Mouse (Mus musculus): ENCODE results near the gene Stk19. TPM values are rescaled to one million over a fixed set of nuclear protein-coding genes. Genes with fewer than 3 reads are reported as not detected.
"Not testable (repeated sequence)": the region's sequence is repeated elsewhere in the genome, so short reads cannot be mapped to it uniquely, and the experiment has no call there.

Stk19 gene
- polyA plus RNA-seq, 1 experiment from 2014 or later, result 20.5 TPM

DNA sequence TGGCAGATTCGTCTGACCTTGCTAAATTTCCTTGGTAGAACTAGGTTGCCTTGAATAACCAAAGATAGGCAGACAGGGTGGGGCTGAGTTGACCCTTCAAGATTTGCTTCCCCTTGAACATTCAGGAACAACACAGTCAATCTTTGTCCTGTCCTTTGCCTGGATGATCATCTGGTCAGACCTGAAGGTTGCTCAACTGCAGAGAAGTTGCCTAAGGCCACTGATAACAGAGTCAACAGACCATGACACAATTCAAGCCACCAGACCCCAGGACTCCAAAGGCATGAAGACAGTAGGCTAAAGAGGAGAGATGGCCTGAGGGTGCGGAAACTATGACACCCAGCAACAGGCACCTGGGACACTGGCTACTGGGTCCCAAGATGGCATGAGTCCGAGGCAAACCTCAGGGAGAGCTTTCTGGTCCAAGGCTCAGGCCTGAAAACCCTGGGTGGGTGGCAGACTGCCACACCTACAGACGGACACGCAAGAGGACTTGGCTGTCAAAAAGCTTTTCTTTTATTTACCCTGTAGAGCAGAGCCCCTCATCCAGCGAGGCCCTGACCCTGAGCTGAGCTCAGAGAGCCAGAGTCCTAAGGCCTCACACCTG lies 28.0 kb downstream of the Stk19 start:
- Histone ChIP-seq H3K4me2 (ENCODE audit: low read depth, severe bottlenecking) (no peak overlapping the region), H3K4me3 (ENCODE audit: low read depth, low read length) (no peak overlapping the region), H3K9ac (ENCODE audit: low read length) (no peak overlapping the region), H3K36me3 (ENCODE audit: control insufficient read depth, insufficient read depth, low read length) (no peaks in the 10 kb centered on the region), H3K9me3 (ENCODE audit: control insufficient read depth, low read length) (peaks cover 3% of the 10 kb centered on the region; the same call in 1 of the 2 replicates), H3K27ac (replicated peaks; ENCODE audit: low read depth, low read length) (no peak overlapping the region), H3K27me3 (ENCODE audit: control insufficient read depth, insufficient read depth, low read length) (no peaks in the 10 kb centered on the region), H3K4me1 (ENCODE audit: control insufficient read depth, insufficient read depth, low read length) (no peaks in the 10 kb centered on the region)
- DNase-seq (ENCODE audit: low spot score) (no peak), ATAC-seq (ENCODE audit: insufficient number of reproducible peaks, low FRiP score, low TSS enrichment, low read depth) (no peak)
- WGBS, result 80% methylated on average over 6 of the region's 6 CpGs

- peaks cover 3% of the 10 kb centered on the region; the same call in 1 of the 2 replicates for H3K9me3 ChIP-seq (ENCODE audit: control insufficient read depth, low read length)
- DNase-seq (ENCODE audit: low spot score) (no peak), ATAC-seq (ENCODE audit: insufficient number of reproducible peaks, low FRiP score, low TSS enrichment, low read depth) (no peak)
- H3K27ac ChIP-seq (replicated peaks; ENCODE audit: low read depth, low read length), result no peak overlapping the region
- no peaks in the 10 kb centered on the region for H3K4me1 ChIP-seq (ENCODE audit: control insufficient read depth, insufficient read depth, low read length)
- 64% methylated on average over 3 of the region's 3 CpGs for WGBS
- H3K36me3 ChIP-seq (ENCODE audit: control insufficient read depth, insufficient read depth, low read length), result no peaks in the 10 kb centered on the region
- H3K4me2 ChIP-seq (ENCODE audit: low read depth, severe bottlenecking), result no peak overlapping the region
- no peak overlapping the region for H3K4me3 ChIP-seq (ENCODE audit: low read depth, low read length)
- no peaks in the 10 kb centered on the region for H3K27me3 ChIP-seq (ENCODE audit: control insufficient read depth, insufficient read depth, low read length)
- H3K9ac ChIP-seq (ENCODE audit: low read length), result no peak overlapping the region
Measured at GRCm38 (mm10) chr17:34807176-34807575, 29.6 kb downstream of the Stk19 start.

GRCm38 (mm10) chr17:34804871-34805562 lies 31.7 kb downstream of the Stk19 start:
- Histone ChIP-seq H3K27ac (replicated peaks; ENCODE audit: low read depth, low read length) (no peak overlapping the region), H3K4me2 (ENCODE audit: low read depth, severe bottlenecking) (no peak overlapping the region), H3K9me3 (ENCODE audit: control insufficient read depth, low read length) (peaks cover 3% of the 10 kb centered on the region; the same call in 1 of the 2 replicates), H3K4me3 (ENCODE audit: low read depth, low read length) (no peak overlapping the region), H3K4me1 (ENCODE audit: control insufficient read depth, insufficient read depth, low read length) (no peaks in the 10 kb centered on the region), H3K9ac (ENCODE audit: low read length) (no peak overlapping the region), H3K36me3 (ENCODE audit: control insufficient read depth, insufficient read depth, low read length) (no peaks in the 10 kb centered on the region), H3K27me3 (ENCODE audit: control insufficient read depth, insufficient read depth, low read length) (no peaks in the 10 kb centered on the region)
- WGBS, result 69% methylated on average over 6 of the region's 6 CpGs
- no peak for DNase-seq (ENCODE audit: low spot score)
- ATAC-seq (ENCODE audit: insufficient number of reproducible peaks, low FRiP score, low TSS enrichment, low read depth), result no peak

DNA sequence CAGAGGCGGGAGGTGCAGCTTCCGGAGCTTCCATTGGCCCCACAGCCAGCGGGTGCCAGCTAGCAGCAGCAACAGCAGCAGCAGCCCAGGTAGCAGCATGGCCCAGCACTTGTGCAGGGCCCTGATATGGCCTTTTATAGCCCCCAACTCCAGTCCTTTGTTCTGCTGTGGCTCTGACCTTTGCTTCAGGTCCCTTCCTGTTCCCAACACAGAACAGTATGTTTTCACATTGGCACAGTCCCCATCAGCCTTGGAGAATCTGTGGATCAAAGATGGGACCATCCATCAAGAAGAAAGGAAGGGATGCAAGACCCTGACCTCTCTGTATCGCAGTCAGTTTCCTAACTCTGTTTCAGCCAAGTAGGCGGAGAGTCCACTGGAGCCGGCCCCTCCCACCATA lies 32.4 kb downstream of the Stk19 start, which contains the start of gene Cyp21a1:
Gene Cyp21a1 (minus strand): TSS at position 261 of the 400 bp plus-strand sequence.
- not testable (repeated sequence) for H3K4me2 ChIP-seq (ENCODE audit: low read depth, severe bottlenecking); H3K27me3 ChIP-seq (ENCODE audit: control insufficient read depth, insufficient read depth, low read length); DNase-seq (ENCODE audit: low spot score); H3K36me3 ChIP-seq (ENCODE audit: control insufficient read depth, insufficient read depth, low read length); H3K4me1 ChIP-seq (ENCODE audit: control insufficient read depth, insufficient read depth, low read length); H3K4me3 ChIP-seq (ENCODE audit: low read depth, low read length); H3K9ac ChIP-seq (ENCODE audit: low read length); H3K27ac ChIP-seq (replicated peaks; ENCODE audit: low read depth, low read length); ATAC-seq (ENCODE audit: insufficient number of reproducible peaks, low FRiP score, low TSS enrichment, low read depth); H3K9me3 ChIP-seq (ENCODE audit: control insufficient read depth, low read length)
- 96% methylated on average over 4 of the region's 6 CpGs for WGBS

GRCm38 (mm10) chr17:34803367-34803766 lies 33.4 kb downstream of the Stk19 start:
- ATAC-seq (ENCODE audit: insufficient number of reproducible peaks, low FRiP score, low TSS enrichment, low read depth); H3K4me3 ChIP-seq (ENCODE audit: low read depth, low read length); H3K36me3 ChIP-seq (ENCODE audit: control insufficient read depth, insufficient read depth, low read length); H3K4me2 ChIP-seq (ENCODE audit: low read depth, severe bottlenecking); DNase-seq (ENCODE audit: low spot score); H3K9ac ChIP-seq (ENCODE audit: low read length); H3K27me3 ChIP-seq (ENCODE audit: control insufficient read depth, insufficient read depth, low read length); H3K27ac ChIP-seq (replicated peaks; ENCODE audit: low read depth, low read length); H3K4me1 ChIP-seq (ENCODE audit: control insufficient read depth, insufficient read depth, low read length); H3K9me3 ChIP-seq (ENCODE audit: control insufficient read depth, low read length): not testable (repeated sequence)
- 90% methylated on average over 6 of the region's 6 CpGs for WGBS

GRCm38 (mm10) chr17:34802756-34803155 lies 34.0 kb downstream of the Stk19 start:
- H3K36me3 ChIP-seq (ENCODE audit: control insufficient read depth, insufficient read depth, low read length); H3K4me3 ChIP-seq (ENCODE audit: low read depth, low read length); DNase-seq (ENCODE audit: low spot score); ATAC-seq (ENCODE audit: insufficient number of reproducible peaks, low FRiP score, low TSS enrichment, low read depth); H3K9ac ChIP-seq (ENCODE audit: low read length); H3K4me1 ChIP-seq (ENCODE audit: control insufficient read depth, insufficient read depth, low read length); H3K4me2 ChIP-seq (ENCODE audit: low read depth, severe bottlenecking); H3K27ac ChIP-seq (replicated peaks; ENCODE audit: low read depth, low read length); H3K27me3 ChIP-seq (ENCODE audit: control insufficient read depth, insufficient read depth, low read length); H3K9me3 ChIP-seq (ENCODE audit: control insufficient read depth, low read length): not testable (repeated sequence)
- 93% methylated on average over 9 of the region's 9 CpGs for WGBS

GRCm38 (mm10) chr17:34800781-34801305 lies 35.9 kb downstream of the Stk19 start:
- not testable (repeated sequence) for ATAC-seq (ENCODE audit: insufficient number of reproducible peaks, low FRiP score, low TSS enrichment, low read depth); H3K4me3 ChIP-seq (ENCODE audit: low read depth, low read length); H3K9ac ChIP-seq (ENCODE audit: low read length); H3K27ac ChIP-seq (replicated peaks; ENCODE audit: low read depth, low read length); DNase-seq (ENCODE audit: low spot score); H3K4me1 ChIP-seq (ENCODE audit: control insufficient read depth, insufficient read depth, low read length); H3K4me2 ChIP-seq (ENCODE audit: low read depth, severe bottlenecking); H3K27me3 ChIP-seq (ENCODE audit: control insufficient read depth, insufficient read depth, low read length); H3K9me3 ChIP-seq (ENCODE audit: control insufficient read depth, low read length); H3K36me3 ChIP-seq (ENCODE audit: control insufficient read depth, insufficient read depth, low read length)
- WGBS, result 93% methylated on average over 16 of the region's 16 CpGs

GRCm38 (mm10) chr17:34799531-34799925 lies 37.2 kb downstream of the Stk19 start:
- no peak for DNase-seq (ENCODE audit: low spot score)

More at GRCm38 (mm10) chr17:34799531-34799925, 37.2 kb downstream of the Stk19 start:
- no peaks in the 10 kb centered on the region for H3K36me3 ChIP-seq (ENCODE audit: control insufficient read depth, insufficient read depth, low read length)
- H3K9ac ChIP-seq (ENCODE audit: low read length), result no peak overlapping the region
- no peaks in the 10 kb centered on the region for H3K27me3 ChIP-seq (ENCODE audit: control insufficient read depth, insufficient read depth, low read length)
- H3K4me3 ChIP-seq (ENCODE audit: low read depth, low read length), result no peak overlapping the region
- H3K27ac ChIP-seq (replicated peaks; ENCODE audit: low read depth, low read length), result no peak overlapping the region
- no peaks in the 10 kb centered on the region for H3K4me1 ChIP-seq (ENCODE audit: control insufficient read depth, insufficient read depth, low read length)
- H3K4me2 ChIP-seq (ENCODE audit: low read depth, severe bottlenecking), result no peak overlapping the region
- WGBS, result 77% methylated on average over 4 of the region's 4 CpGs
- H3K9me3 ChIP-seq (ENCODE audit: control insufficient read depth, low read length), result no peaks in the 10 kb centered on the region
- ATAC-seq (ENCODE audit: insufficient number of reproducible peaks, low FRiP score, low TSS enrichment, low read depth), result no peak
